Mouse (Mus musculus) intestine, postnatal 0 days (tissue): ENCODE measurements around the gene Sept6. TPM values are rescaled to one million over a fixed set of nuclear protein-coding genes. Genes with fewer than 3 reads are reported as not detected.

ENCODE experiments used
- ATAC-seq: fragments of 200-750 bp; cut with Nextera tagmentation; 2 replicates; pipeline ENCODE4 v1.8.0; 2017; ENCODE audit warnings: mild to moderate bottlenecking, moderate TSS enrichment, moderate library complexity
- H3K27ac ChIP-seq: fragments of 300-500 bp; sonication (generic); 2 replicates; pipeline ENCODE4 v1.5.1; 2014; ENCODE audit warnings: mild to moderate bottlenecking, low read depth, low read length, moderate library complexity
- H3K27me3 ChIP-seq: fragments of 300-500 bp; sonication (generic); replicated peaks from 2 replicates; pipeline ENCODE4 v1.6.1; 2014; ENCODE audit warnings: low read length, mixed read lengths; ENCODE audit not compliant: control insufficient read depth, insufficient read depth
- H3K36me3 ChIP-seq: fragments of 300-500 bp; sonication (generic); 2 replicates; pipeline ENCODE4 v1.6.1; 2014; ENCODE audit warnings: mild to moderate bottlenecking, moderate library complexity; ENCODE audit not compliant: control insufficient read depth, insufficient read depth
- H3K4me1 ChIP-seq: fragments of 300-500 bp; sonication (generic); replicated peaks from 2 replicates; pipeline ENCODE4 v1.6.1; 2014; ENCODE audit warnings: antibody characterized with exemption, low read length, mixed read lengths; ENCODE audit not compliant: control insufficient read depth, insufficient read depth
- H3K4me2 ChIP-seq: fragments of 300-500 bp; sonication (generic); replicated peaks from 2 replicates; pipeline ENCODE4 v1.6.1; 2014; ENCODE audit warnings: low read depth, mild to moderate bottlenecking, moderate library complexity
- H3K4me3 ChIP-seq: fragments of 300-500 bp; sonication (generic); 2 replicates; pipeline ENCODE4 v1.5.1; 2014; ENCODE audit warnings: low read depth, low read length
- H3K9ac ChIP-seq: fragments of 300-500 bp; sonication (generic); 2 replicates; pipeline ENCODE4 v1.6.1; 2014; ENCODE audit warnings: mild to moderate bottlenecking, low read depth, low read length
- H3K9me3 ChIP-seq: fragments of 300-500 bp; sonication (generic); 2 replicates; pipeline ENCODE4 v1.6.1; 2016; ENCODE audit warnings: mixed run types; ENCODE audit not compliant: control insufficient read depth
- CTCF ChIP-seq: sonication (generic); IDR thresholded peaks from 2 replicates; pipeline ENCODE4 v1.5.1; 2016; ENCODE audit warnings: low read depth, mild to moderate bottlenecking, control low read depth, antibody characterized with exemption, moderate library complexity
- WGBS: fragments of 180-500 bp; shearing (Covaris S2); extraction: QIAGEN DNeasy Blood & Tissue Kit; methylation state at CpG from one replicate; pipeline ENCODE4 v1.1.7; 2014; 5-methylcytosine and 5-hydroxymethylcytosine counted together
- polyA plus RNA-seq: library from polyadenylated mRNA; unstranded; fragments of >200 nt; fragmentation: Nextera tagmentation; extraction: Ambion mirVana; gene quantifications from 2 replicates; pipeline ENCODE4 v1.2.1, GENCODE M21; 2015

Gene Sept6
- 5.7 and 6.6 TPM in 2 replicates for polyA plus RNA-seq

GRCm38 (mm10) chrX:36991694-36992093 lies at the start of gene Sept6:
Gene Sept6, minus strand, starts transcription at chrX:36991794.
- H3K27ac ChIP-seq, result no peak within 1 kb of the TSS
- H3K9me3 ChIP-seq, result no peaks in the 10 kb centered on the region
- no peaks in the 10 kb centered on the region for H3K27me3 ChIP-seq
- TF ChIP-seq CTCF, result no peak
- no peak within 1 kb of the TSS for H3K9ac ChIP-seq
- no peak within 1 kb of the TSS for H3K4me2 ChIP-seq
- H3K4me1 ChIP-seq, result no peaks in the 10 kb centered on the region
- 82% methylated on average over 2 of the region's 2 CpGs for WGBS
- H3K4me3 ChIP-seq, result no peak within 1 kb of the TSS
- ATAC-seq, result no peak
- no peaks in the 10 kb centered on the region for H3K36me3 ChIP-seq

- Histone ChIP-seq H3K4me3 (no peak overlapping the region), H3K9me3 (no peaks in the 10 kb centered on the region), H3K4me1 (no peaks in the 10 kb centered on the region), H3K9ac (no peak overlapping the region), H3K27ac (no peak overlapping the region), H3K27me3 (no peaks in the 10 kb centered on the region), H3K4me2 (no peak overlapping the region), H3K36me3 (no peaks in the 10 kb centered on the region)
- 49% methylated on average over 3 of the region's 3 CpGs for WGBS
- no peak for TF ChIP-seq CTCF
- ATAC-seq, result no peak
These were observed 36.8 kb upstream of the Sept6 start for GRCm38 (mm10) chrX:37028378-37028777.

GRCm38 (mm10) chrX:37023652-37024309 lies 32.2 kb upstream of the Sept6 start:
- Histone ChIP-seq H3K9ac (no peak overlapping the region), H3K36me3 (no peaks in the 10 kb centered on the region), H3K9me3 (no peaks in the 10 kb centered on the region), H3K27ac (no peak overlapping the region), H3K4me2 (no peak overlapping the region), H3K4me3 (no peak overlapping the region), H3K27me3 (no peaks in the 10 kb centered on the region), H3K4me1 (no peaks in the 10 kb centered on the region)
- no peak for TF ChIP-seq CTCF
- 67% methylated on average over 10 of the region's 10 CpGs for WGBS
- ATAC-seq, result no peak

GRCm38 (mm10) chrX:37022690-37023089 lies 31.1 kb upstream of the Sept6 start:
- H3K27me3 ChIP-seq, result no peaks in the 10 kb centered on the region
- no peak overlapping the region for H3K27ac ChIP-seq
- H3K4me2 ChIP-seq, result no peak overlapping the region
- WGBS, result 10% methylated on average over 3 of the region's 3 CpGs
- no peak overlapping the region for H3K4me3 ChIP-seq
- H3K4me1 ChIP-seq, result no peaks in the 10 kb centered on the region
- ATAC-seq, result no peak
- no peaks in the 10 kb centered on the region for H3K9me3 ChIP-seq
- no peak overlapping the region for H3K9ac ChIP-seq
- TF ChIP-seq CTCF, result peak; percentile 79
- no peaks in the 10 kb centered on the region for H3K36me3 ChIP-seq

GRCm38 (mm10) chrX:37019045-37019444 lies 27.5 kb upstream of the Sept6 start:
- H3K36me3 ChIP-seq, result no peaks in the 10 kb centered on the region
- H3K9me3 ChIP-seq, result no peaks in the 10 kb centered on the region
- no peak overlapping the region for H3K4me3 ChIP-seq
- WGBS, result 74% methylated on average over 3 of the region's 3 CpGs
- H3K4me2 ChIP-seq, result no peak overlapping the region
- ATAC-seq, result no peak
- peak; percentile 49 for TF ChIP-seq CTCF
- no peak overlapping the region for H3K9ac ChIP-seq
- H3K27ac ChIP-seq, result no peak overlapping the region
- no peaks in the 10 kb centered on the region for H3K4me1 ChIP-seq
- H3K27me3 ChIP-seq, result no peaks in the 10 kb centered on the region

GRCm38 (mm10) chrX:37018150-37018654 lies 26.6 kb upstream of the Sept6 start:
- ATAC-seq, result no peak
- no peak overlapping the region for H3K9ac ChIP-seq
- no peaks in the 10 kb centered on the region for H3K27me3 ChIP-seq
- H3K4me3 ChIP-seq, result no peak overlapping the region
- H3K4me1 ChIP-seq, result no peaks in the 10 kb centered on the region
- H3K4me2 ChIP-seq, result no peak overlapping the region
- no peaks in the 10 kb centered on the region for H3K36me3 ChIP-seq
- no peak overlapping the region for H3K27ac ChIP-seq
- 87% methylated on average over 9 of the region's 9 CpGs for WGBS
- no peaks in the 10 kb centered on the region for H3K9me3 ChIP-seq
- TF ChIP-seq CTCF, result no peak
